Mouse (Mus musculus) limb, embryonic 14.5 days (tissue): Measurements from ENCODE around the gene Nmrk1. TPM values are rescaled to one million over a fixed set of nuclear protein-coding genes. Genes with fewer than 3 reads are reported as not detected.

Experiments
- ATAC-seq: fragments of 200-750 bp; cut with Nextera tagmentation; 2 replicates; pipeline ENCODE4 v1.8.0; 2017; ENCODE audit warnings: low read depth, moderate number of reproducible peaks, moderate TSS enrichment; ENCODE audit not compliant: low FRiP score
- DNase-seq: peaks from one replicate; pipeline ENCODE4 v3.0.0-alpha.2; 2015; ENCODE audit warnings: low spot score
- H3K27ac ChIP-seq: fragments of 300-500 bp; sonication (generic); replicated peaks from 2 replicates; pipeline ENCODE4 v1.5.1; 2014; ENCODE audit warnings: low read depth, mild to moderate bottlenecking, low read length, moderate library complexity, mixed read lengths
- H3K27me3 ChIP-seq: fragments of 300-500 bp; sonication (generic); 2 replicates; pipeline ENCODE4 v1.6.1; 2014; ENCODE audit warnings: low read length, mixed read lengths; ENCODE audit not compliant: control insufficient read depth, insufficient read depth
- H3K36me3 ChIP-seq: fragments of 300-500 bp; sonication (generic); 2 replicates; pipeline ENCODE4 v1.6.1; 2014; ENCODE audit warnings: mild to moderate bottlenecking, low read length, moderate library complexity, mixed read lengths; ENCODE audit not compliant: control insufficient read depth, insufficient read depth
- H3K4me1 ChIP-seq: fragments of 300-500 bp; sonication (generic); 2 replicates; pipeline ENCODE4 v1.6.1; 2014; ENCODE audit warnings: antibody characterized with exemption, low read length, mixed read lengths; ENCODE audit not compliant: control insufficient read depth, insufficient read depth
- H3K4me2 ChIP-seq: fragments of 300-500 bp; sonication (generic); replicated peaks from 2 replicates; pipeline ENCODE4 v1.6.1; 2014; ENCODE audit warnings: low read depth, mild to moderate bottlenecking, low read length, moderate library complexity; ENCODE audit not compliant: severe bottlenecking
- H3K4me3 ChIP-seq: fragments of 300-500 bp; sonication (generic); replicated peaks from 2 replicates; pipeline ENCODE4 v1.5.1; 2014; ENCODE audit warnings: low read length
- H3K9ac ChIP-seq: fragments of 300-500 bp; sonication (generic); 2 replicates; pipeline ENCODE4 v1.6.1; 2014; ENCODE audit warnings: mild to moderate bottlenecking, low read depth, low read length, moderate library complexity; ENCODE audit not compliant: severe bottlenecking
- H3K9me3 ChIP-seq: fragments of 300-500 bp; sonication (generic); 2 replicates; pipeline ENCODE4 v1.6.1; 2016; ENCODE audit warnings: low read length; ENCODE audit not compliant: control insufficient read depth
- POLR2A ChIP-seq: fragments of 200-500 bp; IDR thresholded peaks from 2 replicates; pipeline ENCODE4 v1.8.0; 2012; ENCODE audit warnings: inconsistent platforms, mild to moderate bottlenecking, moderate library complexity, borderline replicate concordance; ENCODE audit not compliant: insufficient read depth, insufficient read length; ENCODE audit errors: extremely low read depth
- WGBS: fragments of 180-500 bp; shearing (Covaris S2); extraction: QIAGEN DNeasy Blood & Tissue Kit; methylation state at CpG from one replicate; pipeline ENCODE4 v1.1.7; 2014; 5-methylcytosine and 5-hydroxymethylcytosine counted together
- polyA plus RNA-seq, 2 experiments: library from polyadenylated mRNA; depleted of rRNA in 1 of 2; stranded (reverse) in 1 of 2; unstranded in 1 of 2; fragments of >200 nt; fragmentation: Nextera tagmentation in 1 of 2; extraction: Ambion mirVana in 1 of 2; gene quantifications; 2 replicates each; pipeline versions ENCODE4 v1.2.1 to v1.2.3; 2012 to 2014

Gene Nmrk1
- polyA plus RNA-seq, 2 experiments = 12.4 to 13.6 TPM

- no peak overlapping the region for H3K4me2 ChIP-seq
- H3K27me3 ChIP-seq = no peaks in the 10 kb centered on the region
- no peak overlapping the region for H3K9ac ChIP-seq
- no peak for DNase-seq
- H3K9me3 ChIP-seq = no peaks in the 10 kb centered on the region
- no peak overlapping the region for H3K4me3 ChIP-seq
- no peaks in the 10 kb centered on the region for H3K4me1 ChIP-seq
- no peak for ATAC-seq
- no peaks in the 10 kb centered on the region for H3K36me3 ChIP-seq
- no peak overlapping the region for H3K27ac ChIP-seq
- no peak for TF ChIP-seq POLR2A
- WGBS = 77% methylated on average over 6 of the region's 6 CpGs
Observed at GRCm38 (mm10) chr19:18592919-18593318, 38.8 kb upstream of the Nmrk1 start.

- TF ChIP-seq POLR2A = no peak
- no peaks in the 10 kb centered on the region for H3K9me3 ChIP-seq
- no peaks in the 10 kb centered on the region for H3K4me1 ChIP-seq
- H3K27ac ChIP-seq = no peak overlapping the region
- H3K4me2 ChIP-seq = no peak overlapping the region
- no peak overlapping the region for H3K9ac ChIP-seq
- 85% methylated on average over 10 of the region's 10 CpGs for WGBS
- H3K27me3 ChIP-seq = no peaks in the 10 kb centered on the region
- DNase-seq = no peak
- H3K36me3 ChIP-seq = no peaks in the 10 kb centered on the region
- no peak overlapping the region for H3K4me3 ChIP-seq
- no peak for ATAC-seq
Observed at GRCm38 (mm10) chr19:18593722-18594121, 38.0 kb upstream of the Nmrk1 start.

GRCm38 (mm10) chr19:18596876-18597275 lies 34.9 kb upstream of the Nmrk1 start:
- TF ChIP-seq POLR2A = no peak
- H3K27me3 ChIP-seq = no peaks in the 10 kb centered on the region
- H3K9ac ChIP-seq = no peak overlapping the region
- ATAC-seq (no peak), DNase-seq (no peak)
- H3K9me3 ChIP-seq = no peaks in the 10 kb centered on the region
- no peak overlapping the region for H3K27ac ChIP-seq
- H3K36me3 ChIP-seq = no peaks in the 10 kb centered on the region
- H3K4me2 ChIP-seq = no peak overlapping the region
- no peak overlapping the region for H3K4me3 ChIP-seq
- no peaks in the 10 kb centered on the region for H3K4me1 ChIP-seq
- WGBS = 80% methylated on average over 5 of the region's 5 CpGs

- Histone ChIP-seq H3K27ac (no peak overlapping the region), H3K4me3 (no peak overlapping the region), H3K9ac (no peak overlapping the region), H3K4me1 (no peaks in the 10 kb centered on the region), H3K36me3 (no peaks in the 10 kb centered on the region), H3K27me3 (no peaks in the 10 kb centered on the region), H3K9me3 (no peaks in the 10 kb centered on the region), H3K4me2 (no peak overlapping the region)
- DNase-seq (no peak), ATAC-seq (no peak)
- 86% methylated on average over 6 of the region's 6 CpGs for WGBS
- no peak for TF ChIP-seq POLR2A
Observed at GRCm38 (mm10) chr19:18597772-18598171, 34.0 kb upstream of the Nmrk1 start.

- no peak overlapping the region for H3K9ac ChIP-seq
- DNase-seq (no peak), ATAC-seq (no peak)
- TF ChIP-seq POLR2A = no peak
- no peak overlapping the region for H3K4me3 ChIP-seq
- H3K4me1 ChIP-seq = no peaks in the 10 kb centered on the region
- no peaks in the 10 kb centered on the region for H3K36me3 ChIP-seq
- no peaks in the 10 kb centered on the region for H3K27me3 ChIP-seq
- H3K9me3 ChIP-seq = no peaks in the 10 kb centered on the region
- H3K27ac ChIP-seq = no peak overlapping the region
- WGBS = 89% methylated on average over 3 of the region's 3 CpGs
- no peak overlapping the region for H3K4me2 ChIP-seq
Observed at GRCm38 (mm10) chr19:18598265-18598926, 33.4 kb upstream of the Nmrk1 start.
